Mouse (Mus musculus): ENCODE results near the gene 5730455P16Rik. TPM values are rescaled to one million over a fixed set of nuclear protein-coding genes. Genes with fewer than 3 reads are reported as not detected.
"Not testable (repeated sequence)": the region's sequence is repeated elsewhere in the genome, so short reads cannot be mapped to it uniquely, and the experiment has no call there.

5730455P16Rik gene
- total and polyA plus RNA-seq, 3 experiments, result 12.7 to 19.7 (median 15.0) TPM

DNA sequence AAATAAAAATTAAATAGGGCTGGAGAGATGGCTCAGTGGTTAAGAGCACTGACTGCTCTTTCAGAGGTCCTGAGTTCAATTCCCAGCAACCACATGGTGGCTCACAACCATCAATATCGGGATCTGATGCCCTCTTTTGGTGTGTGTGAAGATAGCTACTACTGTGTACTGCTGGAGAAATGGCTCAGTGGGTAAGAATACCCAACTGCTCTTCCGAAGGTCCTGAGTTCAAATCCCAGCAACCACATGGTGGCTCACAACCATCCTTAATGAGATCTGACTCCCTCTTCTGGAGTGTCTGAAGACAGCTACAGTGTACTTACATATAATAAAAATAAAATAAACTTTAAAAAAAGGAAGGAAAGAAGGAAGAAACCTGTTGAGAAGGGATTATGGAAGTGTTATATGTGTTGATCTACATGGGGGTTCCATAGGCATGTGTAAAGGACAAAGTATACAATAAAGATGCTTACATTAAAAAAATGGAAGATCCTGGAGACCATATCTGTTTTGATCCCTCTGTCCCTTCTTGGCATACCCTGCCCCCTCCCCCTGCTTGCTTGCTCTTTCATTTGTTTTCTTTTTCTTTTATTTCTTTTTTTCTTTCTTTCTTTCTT lies 726 bp upstream of the 5730455P16Rik start:
- H3K27ac ChIP-seq (ENCODE audit: insufficient read depth, low read depth); in situ Hi-C loops (cut with MboI; ENCODE audit: low pct_ligation_motif_present, low pct_unique_long_range_greater_than_20kb, low sequenced_read_pairs); H3K9me3 ChIP-seq (replicated peaks; ENCODE audit: low read length); H3K79me2 ChIP-seq (replicated peaks; ENCODE audit: control insufficient read depth, extremely low read depth, insufficient read depth, poor library complexity, severe bottlenecking); H3K27me3 ChIP-seq (replicated peaks); dilution Hi-C loops (cut with MboI; ENCODE audit: extremely low pct_ligation_motif_present, extremely low pct_unique_long_range_greater_than_20kb, low sequenced_read_pairs): not testable (repeated sequence)
- H3K4me1 ChIP-seq (ENCODE audit: control insufficient read depth in 1 of 2, insufficient read depth in 2 of 2), result peaks cover 0 to 18% of the 10 kb centered on the region in 2 experiments; a peak in 3 of 4 replicates
- H3K9ac ChIP-seq (ENCODE audit: insufficient read depth, low read depth), result peak overlapping the region; percentile 46
- peak overlapping the region; percentile 80 for H3K4me2 ChIP-seq (ENCODE audit: insufficient read depth, low read depth, poor library complexity, severe bottlenecking)
- peak overlapping the region in 2 of 3 experiments; percentile 67 to 91 for H3K4me3 ChIP-seq (replicated peaks in 1 of 3; ENCODE audit: low read depth in 2 of 3, low read length in 2 of 3, poor library complexity in 1 of 3)
- H3K36me3 ChIP-seq (replicated peaks in 1 of 2; ENCODE audit: control insufficient read depth in 1 of 2, insufficient read depth in 1 of 2, low read length in 1 of 2), result peaks cover 18 to 28% of the 10 kb centered on the region in 2 experiments
- DNase-seq (ENCODE audit: extremely low read depth), result peak; percentile 76
- TF ChIP-seq TBP (conservative IDR thresholded peaks at IDR 0.05; ENCODE audit: low read depth, low read length), result peak; percentile 94
- 0 out of 2 replicates have a peak, but pooled peaks have one; percentile 32 for TF ChIP-seq ELF1 (IDR thresholded peaks at IDR 0.05; ENCODE audit: low read depth, low read length)
- TF ChIP-seq MAFK (IDR thresholded peaks at IDR 0.05; ENCODE audit: insufficient replicate concordance, low read length), result peak; percentile 56; the same call in 1 of the 2 replicates
- TF ChIP-seq CHD1 (IDR thresholded peaks at IDR 0.05; ENCODE audit: low read depth, low read length), result 0 out of 2 replicates have a peak, but pooled peaks have one; percentile 51
- TF ChIP-seq CTCF (conservative IDR thresholded peaks at IDR 0.05 in 1 of 2, IDR thresholded peaks at IDR 0.05 in 1 of 2; ENCODE audit: low read depth in 2 of 2, low read length in 2 of 2), result peak in 1 of 2 experiments; percentile 56; a peak in 2 of 4 replicates
- peak; percentile 84 for TF ChIP-seq MYC (IDR thresholded peaks at IDR 0.05; ENCODE audit: low read depth, low read length)

GRCm38 (mm10) chr11:80376651-80377050 lies 1.2 kb downstream of the 5730455P16Rik start:
- TF ChIP-seq RAD21 (IDR thresholded peaks at IDR 0.05; ENCODE audit: low read depth, low read length) (peak; percentile 2), ZNF384 (IDR thresholded peaks at IDR 0.05; ENCODE audit: low read depth, low read length) (no peak), KAT2A (IDR thresholded peaks at IDR 0.05; ENCODE audit: insufficient replicate concordance, low read length) (no peak), NRF1 (IDR thresholded peaks at IDR 0.05; ENCODE audit: low read depth, low read length) (no peak), HCFC1 (IDR thresholded peaks at IDR 0.05; ENCODE audit: low read depth, low read length) (no peak), SMC3 (IDR thresholded peaks at IDR 0.05; ENCODE audit: low read depth, low read length) (peak; percentile 24), CTCF (conservative IDR thresholded peaks at IDR 0.05 in 1 of 2, IDR thresholded peaks at IDR 0.05 in 1 of 2; ENCODE audit: low read depth in 2 of 2, low read length in 2 of 2) (peak in 1 of 2 experiments; percentile 37; a peak in 2 of 4 replicates), BHLHE40 (IDR thresholded peaks at IDR 0.05; ENCODE audit: low read depth, low read length) (no peak)
- H3K27me3 ChIP-seq (replicated peaks), result no peaks in the 10 kb centered on the region
- no peak overlapping the region for H3K27ac ChIP-seq (ENCODE audit: insufficient read depth, low read depth)
- H3K4me1 ChIP-seq (ENCODE audit: control insufficient read depth in 1 of 2, insufficient read depth in 2 of 2), result peaks cover 0 to 13% of the 10 kb centered on the region in 2 experiments; a peak in 3 of 4 replicates
- H3K9me3 ChIP-seq (replicated peaks; ENCODE audit: low read length), result no peaks in the 10 kb centered on the region
- dilution Hi-C loops (cut with MboI; ENCODE audit: extremely low pct_ligation_motif_present, extremely low pct_unique_long_range_greater_than_20kb, low sequenced_read_pairs) (no loop called here), in situ Hi-C loops (cut with MboI; ENCODE audit: low pct_ligation_motif_present, low pct_unique_long_range_greater_than_20kb, low sequenced_read_pairs) (no loop called here)
- peaks cover 30 to 45% of the 10 kb centered on the region in 2 experiments for H3K36me3 ChIP-seq (replicated peaks in 1 of 2; ENCODE audit: control insufficient read depth in 1 of 2, insufficient read depth in 1 of 2, low read length in 1 of 2)
- H3K4me3 ChIP-seq (replicated peaks in 1 of 3; ENCODE audit: low read depth in 2 of 3, low read length in 2 of 3, poor library complexity in 1 of 3), result no peak overlapping the region
- DNase-seq (ENCODE audit: extremely low read depth), result no peak
- H3K4me2 ChIP-seq (ENCODE audit: insufficient read depth, low read depth, poor library complexity, severe bottlenecking), result peak overlapping the region; percentile 90
- no peaks in the 10 kb centered on the region; the same call in 1 of the 2 replicates for H3K79me2 ChIP-seq (replicated peaks; ENCODE audit: control insufficient read depth, extremely low read depth, insufficient read depth, poor library complexity, severe bottlenecking)
- H3K9ac ChIP-seq (ENCODE audit: insufficient read depth, low read depth), result peak overlapping the region; percentile 89; the same call in 1 of the 2 replicates

All from CH12.LX (cell line).